Mouse (Mus musculus): ENCODE results near the gene Hira.
"Not testable (repeated sequence)": the region's sequence is repeated elsewhere in the genome, so short reads cannot be mapped to it uniquely, and the experiment has no call there.

Hira gene

DNA sequence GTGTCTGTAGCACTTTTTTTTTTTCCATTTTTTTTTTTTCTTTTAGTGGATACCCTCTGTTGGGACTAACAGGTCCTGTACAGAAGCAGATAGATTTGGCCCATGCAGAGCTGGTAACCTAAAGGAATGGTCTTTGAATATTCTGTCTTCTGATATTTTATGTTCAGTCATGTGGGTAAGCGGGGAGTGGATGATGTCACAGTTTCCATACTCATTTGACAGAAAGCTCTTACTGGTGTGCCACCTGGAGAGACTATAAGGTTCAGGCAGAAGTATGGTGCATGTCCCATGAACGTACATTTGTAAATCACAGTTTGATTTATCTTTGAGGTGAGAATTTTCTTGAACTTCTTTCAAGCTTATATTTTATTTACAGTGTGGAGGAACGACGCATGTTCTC is 39.2 kb downstream of the Hira start:
- DNase-seq (ENCODE audit: low spot score in 2 of 2), result no peak

DNA sequence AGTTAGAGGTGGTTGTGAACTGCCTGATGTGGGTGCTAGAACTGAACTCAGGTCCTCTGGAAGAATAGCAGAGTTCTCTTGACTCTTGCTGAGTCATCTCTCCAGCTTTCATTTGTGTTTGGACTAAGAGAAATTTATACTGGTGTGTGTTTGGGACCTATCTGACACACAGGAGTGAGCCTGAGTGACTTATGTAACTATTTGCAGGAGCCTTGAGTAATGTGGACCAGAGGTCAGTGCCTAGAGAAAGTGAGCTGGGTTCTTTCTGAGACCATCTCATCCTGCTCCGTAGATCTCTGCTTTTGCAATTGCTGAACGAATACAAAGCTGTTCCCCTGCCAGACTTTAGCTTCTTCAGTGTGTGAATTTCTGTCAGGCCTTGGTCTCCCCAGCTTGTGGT is 44.9 kb downstream of the Hira start:
- no peak for DNase-seq (ENCODE audit: low spot score in 2 of 2)

- DNase-seq (ENCODE audit: low spot score in 2 of 2), result no peak
Measured at GRCm38 (mm10) chr16:18927963-18928362, 51.1 kb downstream of the Hira start.

DNA sequence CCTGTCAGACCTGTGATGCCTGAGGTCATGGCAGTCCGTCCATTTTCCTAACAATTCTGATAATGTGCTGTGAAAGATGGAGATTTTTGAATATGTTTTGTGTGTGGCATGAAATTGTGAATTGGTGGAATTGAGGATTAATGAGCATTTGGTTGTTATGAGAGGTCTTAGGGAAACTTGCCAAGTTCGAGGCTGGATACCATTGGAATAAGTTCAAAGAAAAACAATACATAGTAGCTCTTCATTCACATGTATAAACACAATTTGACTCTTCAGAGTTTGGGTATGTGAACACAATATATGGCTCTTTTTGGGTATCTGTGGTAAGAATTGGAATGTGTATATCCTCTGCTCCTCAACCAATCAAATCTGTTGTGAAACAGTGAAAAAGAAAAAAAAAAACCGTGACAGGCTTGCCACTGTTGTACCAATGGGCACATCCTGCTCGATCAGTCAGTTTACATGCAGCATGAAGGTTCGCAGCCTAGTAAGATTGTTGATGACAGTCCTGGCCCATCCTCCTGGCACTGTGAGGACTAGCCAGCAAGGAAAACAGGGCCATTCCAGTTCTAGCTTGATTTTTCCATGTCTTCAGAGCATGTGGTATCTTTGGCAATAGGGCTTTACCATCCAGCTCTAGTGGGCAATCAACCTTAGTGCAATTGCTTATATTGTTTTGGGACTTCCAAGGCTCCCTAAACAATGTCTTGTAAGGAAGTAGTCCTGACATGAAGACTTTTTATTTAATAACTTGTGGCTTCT is 61.7 kb downstream of the Hira start:
- DNase-seq (ENCODE audit: low spot score in 2 of 2), result no peak

DNA sequence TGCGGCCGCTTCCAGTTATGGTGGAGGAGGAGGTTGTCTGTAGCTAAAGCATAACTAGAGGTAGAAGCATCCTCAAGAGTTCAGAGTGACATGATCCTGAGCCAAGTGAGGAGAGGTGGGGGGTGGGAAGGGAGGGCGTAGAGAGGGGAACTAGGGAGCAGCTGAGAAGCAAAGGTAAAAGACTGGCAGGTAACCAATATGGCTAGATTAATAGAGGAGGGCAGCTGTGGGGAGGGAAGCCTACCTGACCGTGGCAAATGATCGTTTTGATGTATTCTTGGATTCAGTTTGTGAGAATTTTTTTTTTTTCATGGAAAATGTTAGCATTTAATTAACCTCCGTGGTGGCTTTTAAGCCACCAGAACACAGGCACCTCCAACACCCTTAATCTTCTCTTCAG is 67.1 kb downstream of the Hira start:
- DNase-seq (ENCODE audit: low spot score in 2 of 2), result no peak

DNA sequence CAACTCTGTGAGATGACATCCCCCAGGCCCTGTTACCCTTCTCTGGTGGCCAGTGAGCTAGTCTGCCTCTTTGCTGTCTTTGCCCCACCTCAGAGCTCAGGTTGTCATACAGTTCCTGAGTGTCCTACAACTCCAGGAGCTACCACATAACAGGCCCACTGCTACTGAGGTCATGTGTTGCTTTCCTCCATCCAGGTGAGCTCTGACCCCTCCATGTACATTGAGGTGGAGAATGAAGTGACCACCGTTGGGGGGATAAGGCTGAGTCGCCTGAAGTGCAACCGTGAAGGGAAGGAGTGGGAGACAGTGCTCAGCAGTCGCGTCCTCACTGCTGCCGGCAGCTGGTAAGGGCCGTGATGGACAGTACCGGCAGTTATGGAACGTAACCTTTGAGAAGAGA is 72.1 kb downstream of the Hira start:
- DNase-seq (ENCODE audit: low spot score in 2 of 2), result no peak

DNA sequence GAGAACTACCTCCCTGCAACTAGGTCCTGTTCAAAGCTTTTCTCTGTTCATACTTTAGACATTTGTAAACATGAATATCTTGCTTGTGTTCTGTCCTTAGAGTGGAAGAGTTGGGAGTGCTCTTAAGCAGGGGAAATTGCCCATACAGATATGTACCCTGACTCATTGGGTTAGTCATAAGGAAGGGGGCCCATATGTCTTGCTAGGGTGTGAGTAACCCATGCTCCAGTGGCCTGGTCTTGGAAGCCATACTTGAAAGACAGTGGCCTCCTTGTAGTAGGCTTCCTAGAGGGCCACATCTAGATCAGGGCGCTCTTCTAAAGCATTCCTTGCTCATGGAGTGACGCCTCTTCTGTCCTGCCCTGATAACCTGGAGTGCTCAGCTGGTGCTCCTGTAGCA is 73.5 kb downstream of the Hira start:
- no peak for DNase-seq (ENCODE audit: low spot score in 2 of 2)

DNA sequence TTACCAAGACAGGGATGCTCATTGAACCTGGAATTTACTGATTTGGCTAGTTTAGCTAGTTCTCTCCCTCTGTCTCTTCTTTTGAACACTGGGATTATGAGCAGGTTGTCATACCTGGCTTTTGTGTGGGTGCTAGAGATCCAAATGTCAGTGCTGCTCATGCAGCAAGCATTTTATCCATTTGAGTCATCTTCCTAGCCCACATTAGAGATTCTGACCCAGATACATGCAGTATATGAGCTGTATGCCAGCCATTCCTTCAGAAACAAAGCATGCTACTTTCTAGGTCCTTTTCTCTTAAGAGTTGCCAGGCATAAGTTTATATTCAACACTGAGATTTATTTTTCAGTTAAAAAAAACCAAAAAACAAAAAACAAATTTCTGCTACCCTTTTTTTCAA is 76.0 kb downstream of the Hira start:
- no peak for DNase-seq (ENCODE audit: low spot score in 2 of 2)

DNA sequence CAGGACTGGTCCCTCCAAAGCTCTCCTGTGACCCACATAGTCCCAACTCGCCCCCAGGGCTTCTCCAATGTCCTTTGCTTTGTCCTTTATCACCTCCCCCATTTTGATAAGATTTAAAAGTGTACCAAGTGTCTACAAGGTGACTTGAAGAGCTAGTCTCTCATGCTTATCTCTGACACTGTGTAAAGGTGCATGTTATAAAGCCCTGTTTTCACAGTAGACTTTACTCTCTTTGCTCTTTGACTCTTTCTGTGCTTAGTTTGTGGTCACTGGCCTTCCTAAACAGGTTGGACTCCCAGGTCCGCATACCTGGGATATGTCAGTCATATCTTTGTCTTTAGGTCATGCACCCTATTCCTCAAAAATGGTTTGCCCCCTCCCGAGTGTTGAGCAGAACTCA is 78.2 kb downstream of the Hira start:
- no peak for DNase-seq (ENCODE audit: low spot score in 2 of 2)

- DNase-seq (ENCODE audit: low spot score in 2 of 2), result no peak
Measured at GRCm38 (mm10) chr16:18963486-18963885, 86.6 kb downstream of the Hira start.

DNA sequence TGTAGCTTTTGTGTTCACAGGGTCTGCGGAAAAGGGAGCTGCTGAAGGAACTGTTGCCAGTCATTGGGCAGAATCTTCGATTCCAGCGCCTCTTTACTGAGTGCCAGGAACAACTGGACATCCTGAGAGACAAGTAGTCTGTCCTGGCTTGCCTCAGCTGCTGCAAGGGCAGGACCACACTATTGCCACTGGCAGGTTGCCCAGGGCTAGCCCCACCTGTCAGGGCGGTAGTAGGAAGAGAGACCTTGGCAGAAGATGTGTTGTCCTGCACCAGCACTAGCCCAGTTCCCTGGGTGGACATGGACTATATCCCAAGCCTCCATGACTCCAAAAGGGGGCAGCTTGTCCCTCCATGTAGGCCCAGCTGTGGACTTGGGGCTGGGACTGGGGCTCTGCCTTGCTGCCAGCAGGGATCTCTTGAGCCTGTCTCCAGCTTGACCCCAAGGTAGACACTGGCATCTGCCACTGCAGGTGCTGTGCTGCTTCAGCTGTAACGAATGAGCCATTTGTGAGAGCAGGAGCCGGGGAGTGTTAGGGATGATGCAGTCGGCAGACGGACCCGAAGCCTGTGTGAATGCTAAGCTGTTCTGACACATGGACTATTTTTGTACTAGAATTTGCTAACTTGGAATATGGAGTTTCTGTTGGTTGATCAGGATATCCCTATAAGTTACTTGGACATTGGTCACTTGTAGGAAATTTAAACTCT is 92.7 kb downstream of the Hira start:
- no peak for DNase-seq (ENCODE audit: low spot score in 2 of 2)

DNA sequence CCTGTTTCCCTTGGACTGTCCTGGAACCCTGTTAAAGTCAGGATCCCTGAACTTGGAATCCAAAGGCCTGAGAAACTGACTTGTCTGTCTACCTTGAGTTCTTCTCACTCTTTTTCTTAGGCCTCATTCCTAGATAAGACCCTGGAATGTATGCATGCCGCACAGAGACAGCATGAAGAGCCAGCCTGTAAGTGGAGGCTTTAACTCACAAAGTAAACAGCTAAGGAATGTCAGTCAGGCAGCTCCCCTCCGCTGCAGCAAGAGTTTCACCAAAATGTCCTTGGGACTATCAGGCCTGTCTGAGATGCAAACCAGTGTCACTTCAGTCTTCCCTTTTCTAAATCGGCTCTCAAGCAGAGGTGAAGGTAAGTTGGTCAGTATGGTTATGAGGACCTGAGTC is 94.0 kb downstream of the Hira start:
- DNase-seq (ENCODE audit: low spot score in 2 of 2), result no peak

GRCm38 (mm10) chr16:18975665-18976064 is 98.8 kb downstream of the Hira start:
- DNase-seq (ENCODE audit: low spot score in 2 of 2), result not testable (repeated sequence)

- DNase-seq (ENCODE audit: low spot score in 2 of 2), result no peak
Measured at GRCm38 (mm10) chr16:18976315-18976714, 99.5 kb downstream of the Hira start.

DNA sequence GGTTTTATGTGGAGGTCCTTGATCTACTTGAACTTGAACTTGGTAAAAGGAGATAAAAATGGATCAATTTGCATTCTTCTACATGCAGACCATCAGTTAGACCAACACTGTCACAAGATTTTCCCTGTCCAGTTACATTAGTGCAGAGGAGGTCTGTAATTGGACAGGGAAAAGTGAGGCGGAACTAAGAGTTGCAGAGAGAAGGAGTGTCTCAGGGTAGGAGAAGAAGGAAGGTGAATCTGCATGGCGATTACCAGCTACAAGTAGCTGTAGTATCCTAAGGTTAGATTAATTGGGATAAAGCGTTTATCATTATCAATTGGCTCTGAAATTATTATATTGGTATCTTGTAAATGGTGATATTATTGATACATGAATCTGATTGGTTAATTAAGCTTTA is 109.5 kb downstream of the Hira start:
- no peak for DNase-seq (ENCODE audit: low spot score in 2 of 2)

DNA sequence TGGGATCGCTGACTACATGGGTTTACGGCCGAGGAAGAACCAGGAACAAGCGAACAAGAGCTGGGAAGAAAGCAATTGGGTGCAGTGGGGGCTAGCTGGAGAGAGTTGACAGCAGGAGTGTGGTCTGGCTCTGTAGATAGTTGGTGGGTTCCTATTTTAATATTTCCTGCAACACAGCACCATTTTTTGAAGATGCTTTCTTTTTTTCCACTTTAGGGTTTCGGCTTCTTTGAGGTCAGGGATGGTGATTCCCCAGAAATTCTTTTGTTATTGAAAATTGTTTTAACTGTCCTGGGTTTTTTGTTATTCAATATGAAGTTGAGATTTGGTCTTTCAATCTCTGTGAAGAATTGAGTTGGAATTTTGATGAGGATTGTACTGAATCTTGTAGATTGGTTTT is 110.0 kb downstream of the Hira start:
- DNase-seq (ENCODE audit: low spot score in 2 of 2), result no peak

DNA sequence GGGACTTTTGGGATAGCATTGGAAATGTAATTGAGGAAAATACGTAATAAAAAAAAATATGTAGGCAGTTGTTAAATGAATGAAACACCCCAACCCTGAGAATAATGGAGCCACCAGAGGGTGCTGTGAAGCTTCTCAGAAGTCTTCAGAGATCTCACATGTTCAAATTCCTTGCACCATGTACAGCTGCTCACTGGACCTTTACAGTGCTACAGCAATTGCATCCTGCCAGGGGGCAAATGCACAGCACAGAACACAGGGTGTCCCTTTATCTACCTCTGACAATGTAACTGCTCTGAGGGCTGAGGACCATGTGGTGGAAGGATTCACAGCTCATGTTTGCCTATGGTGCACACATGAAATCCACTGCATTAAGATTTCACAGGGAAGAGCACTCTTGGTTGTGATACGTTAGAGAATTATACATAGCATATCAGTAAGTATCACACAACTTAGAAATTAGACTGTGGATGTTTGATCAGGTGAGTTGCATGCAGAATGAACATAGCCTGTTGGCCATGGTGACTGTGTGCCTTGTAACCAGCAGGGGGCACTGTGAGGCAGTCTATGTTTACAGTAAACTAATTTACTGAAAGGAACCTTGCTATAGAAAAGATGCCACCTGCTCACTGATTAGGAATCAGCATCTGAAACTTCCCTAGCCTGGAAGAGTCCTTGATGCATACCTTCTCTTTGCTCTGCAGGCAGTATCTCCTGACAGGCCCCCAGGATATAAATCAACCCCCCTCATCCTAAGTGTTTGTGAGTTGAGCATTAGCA is 126.0 kb downstream of the Hira start:
- peak; percentile 73 to 79 for DNase-seq (ENCODE audit: low spot score in 2 of 2)

GRCm38 (mm10) chr16:19003757-19004156 is 126.9 kb downstream of the Hira start:
- DNase-seq (ENCODE audit: low spot score in 2 of 2), result no peak

DNA sequence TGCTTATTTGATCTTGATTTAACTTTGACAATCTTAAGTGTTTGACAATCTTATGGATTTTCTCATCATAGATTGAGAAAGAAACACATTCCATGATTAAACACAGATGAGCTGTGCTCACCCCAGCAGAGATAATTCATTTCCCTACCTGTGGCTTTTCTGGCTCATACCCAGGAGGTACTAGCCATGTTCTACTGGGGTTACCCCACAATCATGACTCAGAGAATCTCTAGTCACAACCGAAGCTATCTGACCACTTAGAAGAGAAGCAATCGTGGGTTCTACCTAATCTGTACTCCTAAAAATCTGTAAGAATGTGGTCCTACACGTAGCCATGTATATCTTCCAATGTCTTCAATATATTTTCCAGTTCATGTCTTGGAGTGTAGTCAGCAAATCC is 128.5 kb downstream of the Hira start:
- no peak for DNase-seq (ENCODE audit: low spot score in 2 of 2)

- DNase-seq (ENCODE audit: low spot score in 2 of 2), result no peak
Measured at GRCm38 (mm10) chr16:19006715-19007114, 129.9 kb downstream of the Hira start.

DNA sequence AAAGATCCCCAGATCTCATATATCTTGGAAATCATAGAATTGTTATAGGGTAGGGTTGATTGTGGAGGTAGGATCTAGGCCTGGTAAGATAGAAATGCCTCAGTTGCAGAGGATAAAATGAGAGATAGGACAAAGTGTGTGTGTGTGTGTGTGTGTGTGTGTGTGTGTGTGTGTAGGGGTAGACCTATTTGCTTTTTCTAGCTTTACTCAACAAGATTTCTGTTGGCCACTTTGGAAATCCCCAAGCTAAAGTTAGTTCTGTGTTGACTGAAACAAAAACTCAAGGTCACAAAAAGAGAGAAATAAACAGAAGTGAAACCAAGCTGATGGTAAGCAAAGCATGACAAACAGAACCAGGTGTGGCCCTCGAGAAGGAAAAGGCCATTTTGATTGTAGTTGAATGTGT is 130.4 kb downstream of the Hira start:
- DNase-seq (ENCODE audit: low spot score in 2 of 2), result peak; percentile 79 to 88

- peak; percentile 57 to 69 for DNase-seq (ENCODE audit: low spot score in 2 of 2)
Measured at GRCm38 (mm10) chr16:19010710-19011109, 133.9 kb downstream of the Hira start.

DNA sequence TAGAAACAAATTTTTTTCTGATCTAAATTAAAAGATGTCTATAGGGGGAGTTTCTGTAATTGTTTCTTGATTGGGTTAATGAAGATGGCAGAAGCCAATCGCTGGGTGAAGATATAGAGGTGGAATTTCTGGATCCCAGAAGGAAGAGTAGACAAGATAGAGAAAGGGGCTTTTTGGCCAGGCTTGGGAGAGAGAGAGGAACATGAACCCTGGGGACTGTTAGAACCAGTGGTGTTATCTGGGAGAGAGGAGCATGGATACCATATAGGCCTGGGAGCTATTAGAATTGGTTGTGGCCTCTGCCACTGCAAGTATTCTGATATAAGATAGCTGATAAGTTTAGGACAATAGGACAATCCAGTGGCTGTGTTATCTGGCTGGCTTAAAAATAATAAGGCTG is 136.7 kb downstream of the Hira start:
- no peak for DNase-seq (ENCODE audit: low spot score in 2 of 2)

All from spleen, postnatal 36 days (tissue).